Mouse (Mus musculus) layer of hippocampus, adult 2 months (tissue): ENCODE results near the gene Cpeb2. TPM values are rescaled to one million over a fixed set of nuclear protein-coding genes. Genes with fewer than 3 reads are reported as not detected.

Source experiments
- DNase-seq, 2 experiments: peaks; one replicate each; pipeline ENCODE4 v3.0.0; 2022; ENCODE audit warnings: low spot score in 2 of 2
- H3K27ac ChIP-seq: fragments of 200-600 bp; 2 replicates; pipeline ENCODE4 v1.8.1; 2022
- H3K4me3 ChIP-seq: fragments of 200-600 bp; 2 replicates; pipeline ENCODE4 v1.8.1; 2022; ENCODE audit warnings: mild to moderate bottlenecking
- CTCF ChIP-seq: fragments of 200-600 bp; conservative IDR thresholded peaks from 2 replicates; pipeline ENCODE4 v1.8.1; 2022; ENCODE audit warnings: antibody characterized with exemption, mild to moderate bottlenecking, moderate library complexity
- total RNA-seq, 2 experiments: library from RNA; stranded (reverse); gene quantifications; 2 replicates each; pipeline ENCODE4 v1.2.3; 2021

The Cpeb2 gene
- total RNA-seq, 2 experiments from 2014 or later = 43.3 to 50.6 TPM

GRCm38 (mm10) chr5:43300979-43301378 is 68.0 kb downstream of the Cpeb2 start:
- no peak for TF ChIP-seq CTCF
- H3K4me3 ChIP-seq = no peak overlapping the region

GRCm38 (mm10) chr5:43303504-43303903 is 70.5 kb downstream of the Cpeb2 start:
- H3K27ac ChIP-seq = no peak overlapping the region
- H3K4me3 ChIP-seq = no peak overlapping the region
- no peak for DNase-seq
- TF ChIP-seq CTCF = no peak

More at GRCm38 (mm10) chr5:43300979-43301378, 68.0 kb downstream of the Cpeb2 start:
- no peak for DNase-seq
- no peak overlapping the region for H3K27ac ChIP-seq

GRCm38 (mm10) chr5:43305449-43305848 is 72.5 kb downstream of the Cpeb2 start:
- TF ChIP-seq CTCF = no peak
- Histone ChIP-seq H3K27ac (no peak overlapping the region), H3K4me3 (no peak overlapping the region)
- DNase-seq = no peak

- DNase-seq = no peak
- no peak overlapping the region for H3K4me3 ChIP-seq
- H3K27ac ChIP-seq = no peak overlapping the region
- TF ChIP-seq CTCF = no peak
These were observed 77.0 kb downstream of the Cpeb2 start for GRCm38 (mm10) chr5:43309961-43310360.

- DNase-seq = no peak
- no peak for TF ChIP-seq CTCF
- H3K27ac ChIP-seq = no peak overlapping the region
- H3K4me3 ChIP-seq = no peak overlapping the region
These were observed 91.4 kb downstream of the Cpeb2 start for GRCm38 (mm10) chr5:43324311-43324862.

GRCm38 (mm10) chr5:43325561-43325960 is 92.6 kb downstream of the Cpeb2 start:
- Histone ChIP-seq H3K27ac (no peak overlapping the region), H3K4me3 (no peak overlapping the region)
- DNase-seq = no peak
- TF ChIP-seq CTCF = no peak

- Histone ChIP-seq H3K4me3 (no peak overlapping the region), H3K27ac (no peak overlapping the region)
- no peak for DNase-seq
- TF ChIP-seq CTCF = no peak
These were observed 95.6 kb downstream of the Cpeb2 start for GRCm38 (mm10) chr5:43328579-43328978.

GRCm38 (mm10) chr5:43330260-43330659 is 97.3 kb downstream of the Cpeb2 start:
- Histone ChIP-seq H3K27ac (no peak overlapping the region), H3K4me3 (no peak overlapping the region)
- no peak for TF ChIP-seq CTCF
- DNase-seq = no peak

GRCm38 (mm10) chr5:43334469-43334868 is 101.5 kb downstream of the Cpeb2 start:
- TF ChIP-seq CTCF = no peak
- DNase-seq = no peak
- Histone ChIP-seq H3K27ac (no peak overlapping the region), H3K4me3 (no peak overlapping the region)

GRCm38 (mm10) chr5:43337212-43337611 is 104.2 kb downstream of the Cpeb2 start:
- TF ChIP-seq CTCF = no peak
- DNase-seq = no peak
- no peak overlapping the region for H3K27ac ChIP-seq
- H3K4me3 ChIP-seq = no peak overlapping the region

GRCm38 (mm10) chr5:43338771-43339475 is 106.0 kb downstream of the Cpeb2 start:
- peak; percentile 26 to 42 for DNase-seq
- TF ChIP-seq CTCF = peak; percentile 38
- Histone ChIP-seq H3K4me3 (no peak overlapping the region), H3K27ac (no peak overlapping the region)
